Mouse (Mus musculus) embryo, embryonic 11 days (tissue): ENCODE data around the gene Cavin3.

ENCODE experiments used
- DNase-seq: peaks from one replicate; pipeline ENCODE4 v3.0.0-alpha.2; 2015

Cavin3 gene

DNA sequence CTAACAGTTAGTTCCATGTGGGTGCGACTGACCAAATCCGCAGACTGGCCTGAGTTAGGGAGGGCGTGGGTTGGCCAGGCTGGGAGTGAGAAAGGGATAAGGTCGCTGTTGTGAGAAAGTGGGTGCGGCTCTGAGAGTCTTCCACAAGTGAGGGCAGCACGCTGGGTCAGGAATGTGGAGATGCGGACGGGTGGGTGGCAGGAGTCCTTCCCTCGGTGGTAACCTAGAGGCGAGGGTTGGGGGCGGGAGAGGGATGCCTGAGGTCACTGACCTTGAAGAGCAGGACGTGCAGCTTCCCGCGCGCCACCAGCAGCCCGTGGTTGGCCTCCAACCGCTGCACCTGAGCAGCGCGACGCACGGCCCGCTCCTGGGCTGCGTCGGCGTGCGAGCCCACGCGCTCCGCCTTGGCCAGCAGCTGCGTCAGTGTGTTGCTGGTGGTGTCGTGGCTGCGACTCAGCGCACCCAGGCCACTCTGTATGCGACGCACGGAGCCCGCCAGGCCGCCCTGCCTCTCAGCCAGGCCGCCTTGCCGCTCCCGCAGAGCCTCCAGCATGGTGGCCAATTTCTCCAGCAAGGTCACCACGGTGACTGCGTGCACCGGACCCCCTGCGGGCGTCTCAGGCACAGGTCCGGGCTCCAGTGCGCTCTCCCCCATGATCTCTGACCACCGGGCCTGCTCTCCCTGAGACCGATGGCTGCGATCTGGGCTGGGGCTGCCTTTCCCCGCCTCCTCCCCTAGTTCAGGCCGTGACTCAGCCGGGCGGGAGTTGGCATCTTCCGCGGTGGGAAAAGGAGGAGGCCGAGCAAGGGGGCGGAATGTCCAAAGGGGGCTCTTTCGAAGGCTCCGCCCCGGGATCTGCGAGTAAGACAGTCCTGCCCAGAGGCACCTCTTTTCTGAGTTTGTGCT lies at the start of gene Cavin3:
TSS of gene Cavin3 (minus strand) at position 796 of the 907 bp plus-strand sequence.
- peak; percentile 76 for DNase-seq

DNA sequence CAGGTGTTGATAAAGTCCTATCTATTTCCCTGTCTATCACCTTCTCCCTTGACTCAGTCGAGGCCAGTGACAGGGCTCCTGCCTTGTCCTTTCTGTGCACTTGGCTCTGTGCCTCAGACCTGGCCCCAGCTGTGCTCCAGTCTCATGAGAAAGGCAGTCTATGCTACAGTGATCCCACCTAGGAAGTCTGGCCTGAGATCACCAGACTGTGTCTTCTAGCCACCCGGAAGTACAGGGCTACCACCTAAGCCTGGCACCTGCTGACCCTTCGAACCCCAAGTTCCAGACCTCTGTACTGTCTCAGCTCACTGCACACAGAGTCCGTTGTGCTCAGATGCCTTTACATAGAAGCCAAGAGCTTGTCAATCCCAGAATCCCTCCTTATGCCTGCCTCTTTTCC lies 46.0 kb upstream of the Cavin3 start:
- DNase-seq: no peak

DNA sequence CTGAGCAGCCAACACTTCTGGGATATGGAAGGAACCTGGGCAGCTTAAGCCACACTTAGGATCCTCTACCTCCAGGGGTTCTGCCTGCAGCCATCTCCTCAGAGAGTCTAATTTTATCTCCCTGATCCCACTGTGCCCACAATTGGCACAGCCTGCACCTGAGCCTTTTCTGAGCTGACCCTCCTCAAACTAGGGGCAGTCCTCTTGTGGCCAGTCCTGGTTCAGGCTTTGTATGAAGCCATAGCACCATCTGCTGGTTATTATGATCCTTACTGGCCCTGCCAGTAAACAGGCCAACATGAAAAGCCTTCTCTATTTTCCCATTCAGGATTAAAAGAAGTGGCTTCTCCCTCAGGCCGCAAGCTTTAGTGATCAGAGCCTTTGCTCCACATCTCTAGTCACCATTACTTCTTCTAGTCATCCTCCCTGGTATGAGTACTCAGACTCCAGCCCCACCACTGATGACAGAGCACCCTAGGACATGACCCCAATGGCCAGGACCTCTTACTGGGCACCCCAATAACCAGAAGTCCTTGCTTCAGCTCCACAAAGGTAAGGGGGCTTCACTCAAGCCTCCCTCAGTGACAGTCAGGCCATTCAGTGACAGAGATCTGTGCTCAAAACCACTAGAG lies 45.3 kb upstream of the Cavin3 start:
- peak; percentile 68 for DNase-seq

DNA sequence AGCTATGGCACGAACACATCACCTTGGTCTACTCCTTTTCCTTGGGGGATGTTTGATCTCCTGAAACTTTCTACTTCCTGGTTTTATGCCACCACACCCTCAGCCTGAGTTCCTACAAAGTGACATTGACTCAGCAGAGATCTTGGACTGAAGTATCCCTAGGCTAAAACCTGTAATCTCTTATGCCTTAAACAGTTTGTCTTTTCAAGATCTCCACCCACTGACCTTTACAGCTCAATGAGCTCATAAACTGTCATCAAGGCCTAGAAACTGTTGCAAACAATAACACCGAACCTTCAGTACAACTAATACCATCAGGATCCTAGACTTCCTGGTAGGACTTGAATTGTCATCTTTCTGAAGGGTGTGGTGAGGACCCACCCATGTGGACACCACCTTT lies 42.1 kb upstream of the Cavin3 start:
- no peak for DNase-seq

DNA sequence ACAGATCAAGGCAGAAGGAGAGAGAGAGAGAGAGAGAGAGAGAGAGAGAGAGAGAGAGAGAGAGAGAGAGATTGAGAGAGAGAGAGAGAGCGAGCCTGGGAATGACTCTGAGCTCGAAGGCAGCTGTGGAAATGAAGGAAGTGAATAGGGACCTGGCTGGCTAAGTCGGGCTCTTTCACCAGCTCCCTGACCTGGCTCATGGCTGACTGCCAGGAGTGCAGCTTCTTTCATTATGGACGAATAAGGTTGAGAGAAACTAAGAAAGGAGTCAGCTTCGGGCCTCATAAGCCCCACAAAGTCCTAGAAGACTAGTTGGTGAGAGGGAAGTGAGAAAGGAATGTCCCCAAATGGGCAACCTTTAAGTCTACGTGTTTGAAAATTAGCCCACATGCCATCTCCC lies 38.1 kb upstream of the Cavin3 start:
- peak; percentile 24 for DNase-seq

DNA sequence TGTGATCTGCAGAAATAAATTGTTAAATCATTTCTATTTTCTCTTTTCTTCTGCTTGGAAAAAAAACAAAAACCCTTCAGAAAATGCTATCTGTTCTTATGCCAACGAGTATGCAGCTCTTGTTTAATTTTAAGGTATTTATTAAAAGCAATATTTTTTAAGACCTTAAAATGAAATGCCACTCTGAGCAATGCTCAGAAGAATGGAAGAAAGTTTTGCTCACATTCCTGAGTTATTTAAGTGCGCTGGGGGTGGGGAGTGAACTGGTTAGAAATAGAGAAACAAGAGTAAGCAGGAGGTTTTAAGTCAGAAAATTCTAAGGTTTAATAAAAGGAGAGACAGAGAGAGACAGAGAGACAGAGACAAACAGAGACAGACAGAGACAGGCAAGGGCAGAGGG lies 37.7 kb upstream of the Cavin3 start:
- DNase-seq: no peak

DNA sequence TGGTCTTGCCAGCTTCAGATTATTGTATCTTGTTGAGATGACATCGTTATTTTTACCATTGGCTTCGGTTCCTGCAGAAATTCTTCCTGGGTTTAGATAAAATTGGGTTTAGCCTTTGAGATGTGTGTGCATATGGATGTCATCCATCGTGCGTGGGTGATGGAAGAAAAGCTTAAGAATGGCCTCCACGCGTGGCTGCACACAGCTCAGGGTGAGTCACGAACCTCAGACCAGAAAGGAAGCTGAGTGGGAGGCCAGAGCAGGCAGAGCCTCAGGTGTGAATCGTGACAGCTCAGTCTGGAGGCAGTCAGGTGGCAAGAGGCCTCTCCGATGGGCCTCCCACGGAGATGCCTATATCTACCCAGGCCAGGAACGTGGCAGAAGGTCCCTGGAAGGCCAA lies 37.2 kb upstream of the Cavin3 start:
- no peak for DNase-seq

DNA sequence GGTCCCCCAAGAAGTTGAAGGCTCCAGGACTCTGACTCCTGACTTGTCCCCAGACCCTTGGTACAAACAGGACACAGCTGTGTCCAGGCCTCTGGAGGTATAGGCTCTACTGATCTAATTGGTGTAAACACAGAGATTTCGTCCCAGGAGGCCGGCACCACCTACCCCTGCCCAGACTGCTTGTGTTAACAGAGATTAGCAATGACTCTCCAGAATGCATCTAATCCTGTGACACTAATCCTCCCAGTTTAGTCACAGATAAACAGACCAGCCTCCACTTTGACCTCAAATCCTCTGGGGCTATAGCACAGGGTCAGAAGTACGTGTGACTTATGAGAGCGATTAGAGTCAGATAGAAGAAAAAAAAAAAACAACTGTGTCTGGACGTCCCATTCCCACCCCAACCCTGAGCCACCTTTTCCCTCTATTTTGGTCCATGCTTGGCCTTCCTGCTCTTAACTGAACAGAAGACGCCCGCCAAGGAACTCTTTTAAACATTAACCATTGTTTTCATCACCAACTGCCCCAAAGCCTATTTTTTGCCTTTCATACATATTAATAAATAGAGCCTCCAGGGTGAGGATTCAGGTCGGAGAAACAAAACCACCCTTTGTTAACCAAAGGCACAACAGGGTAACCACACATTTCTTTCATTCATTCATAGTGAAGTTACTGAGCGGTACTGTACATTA lies 34.7 kb upstream of the Cavin3 start:
- peak; percentile 7 for DNase-seq

DNA sequence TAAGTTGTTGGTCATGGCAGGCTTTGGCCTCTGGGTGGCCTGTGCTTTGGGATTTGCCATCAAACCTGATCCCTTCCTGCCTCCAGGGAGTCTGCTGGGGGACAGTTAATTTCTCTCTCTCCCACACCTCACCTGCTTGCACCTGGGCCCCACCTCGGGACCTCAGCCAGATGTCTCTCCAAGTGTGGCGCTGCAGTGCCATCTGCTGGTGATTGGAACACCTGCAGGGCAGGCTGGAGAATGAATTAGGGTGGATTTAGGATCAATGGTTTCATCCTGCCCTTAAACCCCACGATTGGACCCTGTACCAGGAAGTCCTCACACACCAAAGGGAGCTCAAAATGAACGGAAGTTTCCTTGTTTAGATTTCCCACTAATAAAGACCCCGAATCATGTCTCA lies 33.1 kb upstream of the Cavin3 start:
- DNase-seq: peak; percentile 76

DNA sequence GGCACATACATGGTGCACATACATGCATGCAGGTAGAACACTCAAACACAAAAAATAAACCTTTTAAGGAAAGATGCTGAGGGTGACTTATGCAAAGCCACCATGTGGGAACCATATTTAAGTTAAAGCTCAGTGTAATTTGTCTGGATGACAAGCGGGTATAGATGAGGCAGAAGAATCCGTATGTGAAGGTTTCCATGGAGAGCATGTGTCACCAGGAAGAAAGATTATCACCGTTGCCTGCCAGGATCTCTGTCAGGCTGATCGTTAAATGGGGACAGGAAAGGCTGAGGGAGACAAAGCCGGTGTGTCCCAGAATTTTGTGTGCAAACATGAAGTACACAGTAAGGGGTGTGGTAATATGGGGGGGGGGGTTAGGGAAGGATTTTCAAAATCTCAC lies 32.5 kb upstream of the Cavin3 start:
- no peak for DNase-seq

DNA sequence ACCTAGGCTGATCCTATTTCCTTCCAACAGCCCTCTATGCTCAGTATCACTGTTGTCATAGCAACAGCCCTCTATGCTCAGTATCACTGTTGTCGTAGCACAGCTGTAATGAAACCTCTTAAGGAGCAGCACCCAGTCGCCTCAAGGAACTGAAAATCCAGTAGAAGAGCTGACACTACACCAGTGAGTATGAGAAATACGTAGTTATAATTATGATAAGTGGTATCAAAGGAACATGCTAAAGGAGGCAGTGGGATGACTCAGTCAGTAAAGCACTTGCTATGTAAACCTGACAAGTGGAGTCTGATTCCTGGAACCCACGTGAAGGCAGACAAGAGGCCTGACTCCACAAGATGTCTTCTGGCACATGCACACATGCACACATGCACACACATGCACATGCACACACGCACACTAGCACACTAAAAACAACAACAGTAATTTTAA lies 31.8 kb upstream of the Cavin3 start:
- peak; percentile 19 for DNase-seq

DNA sequence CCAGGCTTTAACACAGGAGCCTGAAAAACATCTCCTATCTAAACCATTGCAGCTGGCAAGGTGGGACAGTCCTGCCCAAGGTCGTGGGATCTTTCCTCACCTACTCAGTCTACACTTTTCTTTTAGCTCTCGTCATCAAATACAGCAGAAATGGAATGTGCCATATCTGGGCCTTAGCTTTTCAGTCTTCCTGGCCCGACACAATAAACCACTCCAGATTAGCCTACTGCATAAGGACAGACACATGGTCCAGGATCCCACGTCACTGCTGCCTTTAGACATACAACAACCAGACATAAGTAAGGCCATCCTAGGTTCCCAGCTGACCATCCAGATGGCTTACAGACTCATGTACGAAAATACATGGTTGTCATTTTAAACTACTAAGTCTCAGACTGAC lies 28.0 kb upstream of the Cavin3 start:
- DNase-seq: no peak

DNA sequence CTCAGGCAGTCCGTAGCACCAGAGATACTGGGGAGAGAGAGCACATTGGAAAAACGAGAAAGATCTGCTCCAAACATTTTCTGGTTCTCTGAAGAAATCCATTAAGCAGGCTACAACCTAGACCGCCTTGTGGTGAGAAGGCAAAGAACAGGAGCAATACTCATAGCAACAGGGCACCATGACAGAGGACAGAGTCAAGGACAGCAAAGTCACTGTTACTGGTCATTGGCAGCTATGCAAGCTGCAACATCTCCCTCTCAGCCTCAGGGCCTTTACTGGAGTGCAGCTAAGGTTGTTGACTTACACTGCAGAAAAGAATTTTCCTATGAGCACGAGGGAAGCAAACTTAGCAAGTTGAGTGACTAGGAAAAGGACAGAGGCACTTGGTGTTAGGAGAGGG lies 25.2 kb upstream of the Cavin3 start:
- no peak for DNase-seq

DNA sequence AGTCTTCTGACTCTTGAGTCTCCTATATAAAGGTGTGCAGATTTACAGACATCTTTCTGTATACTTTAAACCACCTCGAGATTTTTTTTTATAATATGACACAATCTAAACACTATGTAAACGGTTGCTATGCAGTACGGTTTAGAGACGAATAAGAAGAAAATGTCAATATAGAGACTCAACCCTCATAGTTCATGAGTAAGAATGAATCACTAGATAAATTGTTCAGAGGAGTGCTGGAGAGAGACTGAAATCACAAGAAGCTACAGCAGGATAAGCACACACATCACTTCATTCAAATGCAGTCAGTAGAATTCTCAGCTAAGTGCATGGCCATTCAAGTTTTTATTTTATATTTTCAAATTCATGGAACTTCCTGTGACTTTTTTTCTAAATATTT lies 19.9 kb upstream of the Cavin3 start:
- DNase-seq: no peak

DNA sequence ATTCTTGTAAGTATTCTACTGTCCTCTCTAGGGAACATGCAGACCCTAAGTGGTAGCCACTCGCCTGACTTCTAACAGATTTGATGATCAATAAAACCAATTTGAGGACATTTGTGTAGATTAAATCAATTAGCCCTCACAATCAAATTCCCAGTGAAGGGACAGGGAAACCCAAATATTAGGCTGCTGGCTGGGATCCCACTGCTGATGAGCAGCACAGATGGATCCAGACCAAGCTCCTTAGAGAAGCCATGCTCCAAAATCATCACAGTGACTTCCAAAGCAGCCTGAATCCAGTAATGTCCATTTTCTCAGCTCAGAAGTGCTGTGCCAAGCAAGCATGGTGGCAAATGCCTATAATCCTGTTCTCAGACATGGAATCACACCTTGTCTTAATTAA lies 17.6 kb upstream of the Cavin3 start:
- DNase-seq: no peak

DNA sequence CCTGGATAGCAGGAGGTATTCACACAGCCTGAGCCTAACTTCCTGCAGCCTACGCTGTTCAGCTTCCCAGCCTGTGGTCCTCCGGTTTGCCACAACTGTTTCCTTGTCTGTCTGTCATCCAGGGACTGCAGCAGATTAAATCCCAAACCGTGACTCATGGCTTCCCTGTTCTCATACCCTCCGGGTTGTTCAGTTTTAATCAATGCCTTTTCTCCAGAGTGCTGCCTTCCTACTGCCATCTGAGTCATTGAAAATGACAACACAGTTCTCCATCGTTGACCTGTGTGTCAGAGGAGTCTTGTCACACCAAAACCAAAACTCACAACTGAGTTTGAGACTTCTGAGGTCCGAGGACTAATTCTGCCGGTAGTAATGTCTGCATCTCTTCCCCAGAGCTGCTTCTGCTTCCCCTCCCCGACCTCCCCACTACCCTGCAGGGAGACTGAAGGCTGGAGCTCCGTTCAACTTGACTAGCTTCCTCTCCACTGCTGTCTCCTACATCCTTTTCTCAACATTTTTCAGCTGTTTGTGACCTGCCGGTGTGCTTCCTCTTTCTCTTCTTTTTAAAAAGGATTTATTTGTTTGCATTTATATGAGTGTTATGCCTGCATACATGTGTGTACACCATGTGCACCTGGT lies 16.9 kb upstream of the Cavin3 start:
- DNase-seq: no peak

DNA sequence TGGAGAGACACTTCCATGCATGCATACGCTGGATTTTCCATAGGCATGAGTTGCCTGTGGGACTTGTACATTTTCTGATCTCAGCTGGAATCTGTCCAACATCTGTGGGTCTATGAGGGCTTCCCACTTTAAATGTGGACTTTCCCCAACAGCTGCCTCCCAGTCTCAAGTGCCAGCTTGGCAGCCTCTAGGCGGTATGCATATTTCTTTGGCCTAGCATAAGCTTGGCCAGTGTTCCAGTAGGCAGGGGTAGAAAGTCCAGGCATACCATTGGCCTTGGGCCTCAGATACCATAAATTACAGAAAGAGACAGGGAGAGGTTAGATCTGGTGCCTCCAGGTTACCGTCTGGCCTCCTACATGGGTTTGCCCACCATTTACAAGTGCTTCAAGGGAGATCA lies 15.8 kb upstream of the Cavin3 start:
- DNase-seq: no peak

DNA sequence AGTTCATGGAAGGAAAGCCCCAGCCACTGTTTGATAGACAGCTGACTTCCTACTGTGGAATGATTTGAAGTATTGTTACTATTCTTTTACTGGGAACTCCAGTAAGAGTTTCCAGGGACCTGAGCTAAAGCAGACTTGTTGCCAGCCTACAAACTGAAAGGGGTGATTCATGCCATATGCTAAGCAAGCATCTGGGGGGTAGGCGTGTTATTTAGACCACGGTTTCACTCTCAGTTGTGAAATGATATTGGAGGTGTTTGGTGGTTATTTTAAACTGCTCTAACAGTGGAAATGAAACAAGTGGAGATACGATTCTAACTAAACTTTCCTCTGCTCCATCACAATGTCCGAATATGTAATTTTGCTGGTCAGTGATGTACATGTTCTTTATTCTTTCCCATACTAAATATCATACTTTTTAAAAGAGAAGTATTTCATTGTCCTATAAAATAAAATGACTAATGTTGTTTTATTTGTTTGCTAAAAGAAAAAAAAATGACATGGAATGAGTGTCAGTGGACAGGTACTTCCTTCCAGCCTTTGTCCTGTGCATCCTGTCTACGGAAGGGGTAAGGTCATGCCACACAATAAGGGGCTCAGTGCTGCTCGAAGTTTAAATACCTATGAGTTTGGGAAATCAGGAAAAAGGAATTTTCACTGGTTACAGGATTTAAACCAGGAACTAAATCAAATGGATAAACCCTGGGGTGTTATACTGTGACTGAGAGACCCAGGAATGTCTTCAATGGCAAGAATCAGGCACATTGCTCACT lies 5.2 kb upstream of the Cavin3 start:
- DNase-seq: no peak

DNA sequence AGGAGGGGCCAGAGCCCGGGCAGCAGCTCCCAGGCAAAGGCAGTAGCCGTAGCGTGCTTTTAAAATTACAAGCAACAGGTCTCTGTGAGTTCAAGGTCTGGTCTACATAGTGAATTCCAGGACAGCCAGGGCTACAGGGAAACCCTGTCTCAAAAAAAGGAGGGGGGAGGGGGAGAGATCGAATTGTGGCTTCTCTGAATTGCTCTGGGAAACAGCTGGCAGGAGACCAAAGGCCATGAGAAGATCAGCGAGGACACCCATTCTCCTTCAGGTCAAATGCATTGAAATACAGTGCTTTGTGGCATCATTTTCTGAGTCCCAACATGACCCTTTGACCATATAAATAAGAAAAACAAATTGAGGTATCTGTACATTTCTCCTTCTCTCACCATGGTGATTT lies 2.9 kb upstream of the Cavin3 start:
- no peak for DNase-seq

DNA sequence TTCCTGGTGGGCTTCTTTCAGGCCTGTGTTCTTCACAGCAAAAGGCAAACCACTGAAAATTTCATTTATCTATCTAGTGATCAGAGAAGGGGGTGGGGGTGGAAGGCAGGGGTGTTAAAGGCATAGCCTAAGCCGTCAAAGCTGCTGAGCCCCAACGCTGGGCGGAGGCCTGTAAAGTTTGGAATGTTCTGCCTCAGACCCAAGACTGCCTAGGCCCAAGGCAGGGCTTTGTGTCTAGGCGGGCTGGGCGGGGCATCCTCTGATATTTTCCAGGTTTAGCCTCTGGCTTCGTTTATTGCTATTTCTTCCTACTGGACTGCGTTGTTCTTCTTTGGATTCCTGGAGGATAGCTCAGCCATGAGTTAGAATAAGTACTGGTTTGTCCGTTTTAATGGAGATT lies 326 bp upstream of the Cavin3 start:
- peak; percentile 47 for DNase-seq

DNA sequence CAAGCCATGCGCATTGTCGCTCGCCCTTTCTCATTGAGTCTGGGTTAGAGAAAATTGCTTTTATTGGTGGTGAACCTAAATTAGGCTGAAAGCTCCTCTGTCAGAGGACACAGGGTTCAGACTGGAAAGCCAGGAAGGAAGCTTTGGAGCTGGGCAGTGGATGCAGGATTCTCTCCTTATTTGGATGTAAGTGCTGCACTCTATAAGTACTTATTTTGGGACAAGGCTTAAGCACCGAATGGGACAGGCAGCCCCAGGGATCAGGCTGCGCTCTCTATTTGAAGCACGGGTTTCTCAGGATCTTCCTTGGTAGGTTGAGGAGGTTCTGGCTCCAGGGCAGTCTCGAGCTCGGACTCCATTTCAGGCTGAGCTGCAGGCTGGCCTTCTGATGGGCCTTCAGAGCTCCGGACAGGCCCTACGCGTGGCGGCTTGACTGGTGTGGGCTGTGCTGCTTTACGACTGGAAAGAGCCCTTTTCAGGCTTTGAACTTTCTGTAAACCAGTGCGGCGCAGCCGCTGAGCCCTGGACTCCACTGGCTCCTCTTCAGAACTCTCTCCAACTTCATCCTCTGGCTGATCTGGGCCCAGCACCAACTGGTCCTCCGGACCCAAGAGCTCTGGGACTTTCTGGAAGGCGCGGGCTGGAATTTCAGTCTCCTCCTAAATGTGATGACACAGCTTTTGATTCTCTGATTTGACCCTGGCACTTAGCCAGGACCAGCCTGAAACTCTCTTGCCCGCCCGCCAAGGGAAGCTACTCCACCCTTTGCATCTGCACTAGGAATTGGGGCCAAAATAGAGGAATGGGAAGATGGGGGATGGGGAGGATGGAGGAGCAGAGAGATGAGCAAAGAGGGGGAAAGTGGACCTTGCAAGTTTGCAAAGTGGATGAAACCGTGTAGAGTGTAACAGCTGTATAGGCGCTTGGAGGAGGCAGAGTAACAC lies 1.3 kb downstream of the Cavin3 start:
- no peak for DNase-seq
